Mouse (Mus musculus) kidney, postnatal 25 days (tissue): Measurements from ENCODE around the gene Flvcr2.

Source experiments
- DNase-seq, 2 experiments: peaks; one replicate each; pipeline ENCODE4 v3.0.0; 2021; ENCODE audit warnings: mixed read lengths in 2 of 2

Gene Flvcr2

GRCm38 (mm10) chr12:85795551-85795950 is 49.2 kb downstream of the Flvcr2 start:
- DNase-seq: no peak

GRCm38 (mm10) chr12:85800031-85800430 is 53.7 kb downstream of the Flvcr2 start:
- peak in 1 of 2 experiments; percentile 38 for DNase-seq

- no peak for DNase-seq
These were observed 63.4 kb downstream of the Flvcr2 start for GRCm38 (mm10) chr12:85809726-85810125.

- DNase-seq: no peak
These were observed 64.6 kb downstream of the Flvcr2 start for GRCm38 (mm10) chr12:85810959-85811358.

- DNase-seq: no peak
These were observed 65.3 kb downstream of the Flvcr2 start for GRCm38 (mm10) chr12:85811676-85812075.

- DNase-seq: peak; percentile 67 to 87
These were observed 67.3 kb downstream of the Flvcr2 start for GRCm38 (mm10) chr12:85813599-85813998.

- peak; percentile 23 to 46 for DNase-seq
These were observed 75.7 kb downstream of the Flvcr2 start for GRCm38 (mm10) chr12:85822051-85822450.

- peak; percentile 93 to 97 for DNase-seq
These were observed 78.3 kb downstream of the Flvcr2 start, which contains the start of the genes Erg28 and Ttll5 for GRCm38 (mm10) chr12:85824438-85825264. Erg28 (minus strand) TSS chr12:85824550. Ttll5 (plus strand) TSS chr12:85824659.

GRCm38 (mm10) chr12:85825361-85825760 is 79.0 kb downstream of the Flvcr2 start:
- DNase-seq: no peak

- DNase-seq: no peak
These were observed 79.5 kb downstream of the Flvcr2 start for GRCm38 (mm10) chr12:85825822-85826221.

GRCm38 (mm10) chr12:85828856-85829255 is 82.5 kb downstream of the Flvcr2 start:
- DNase-seq: no peak

GRCm38 (mm10) chr12:85829866-85830265 is 83.5 kb downstream of the Flvcr2 start:
- DNase-seq: no peak

GRCm38 (mm10) chr12:85830691-85831090 is 84.4 kb downstream of the Flvcr2 start:
- DNase-seq: peak in 1 of 2 experiments; percentile 36

- DNase-seq: no peak
These were observed 88.2 kb downstream of the Flvcr2 start for GRCm38 (mm10) chr12:85834543-85834942.

- DNase-seq: no peak
These were observed 91.4 kb downstream of the Flvcr2 start for GRCm38 (mm10) chr12:85837765-85838164.

- DNase-seq: no peak
These were observed 93.1 kb downstream of the Flvcr2 start for GRCm38 (mm10) chr12:85839371-85840000.

- DNase-seq: peak; percentile 45 to 48
These were observed 102.0 kb downstream of the Flvcr2 start for GRCm38 (mm10) chr12:85848164-85848958.

GRCm38 (mm10) chr12:85850661-85851060 is 104.3 kb downstream of the Flvcr2 start:
- no peak for DNase-seq

GRCm38 (mm10) chr12:85853836-85854235 is 107.5 kb downstream of the Flvcr2 start:
- no peak for DNase-seq

GRCm38 (mm10) chr12:85854271-85854670 is 107.9 kb downstream of the Flvcr2 start:
- no peak for DNase-seq

GRCm38 (mm10) chr12:85857300-85857699 is 111.0 kb downstream of the Flvcr2 start:
- no peak for DNase-seq

- DNase-seq: no peak
These were observed 112.8 kb downstream of the Flvcr2 start for GRCm38 (mm10) chr12:85859111-85859510.
